Mouse (Mus musculus): ENCODE measurements at regions not wholly inside any gene's neighbourhood (a gene's known extent, or its start where the extent isn't known, plus 50 kb on each side); places are given as distances from the start of the nearest gene placed in this dataset.

DNA sequence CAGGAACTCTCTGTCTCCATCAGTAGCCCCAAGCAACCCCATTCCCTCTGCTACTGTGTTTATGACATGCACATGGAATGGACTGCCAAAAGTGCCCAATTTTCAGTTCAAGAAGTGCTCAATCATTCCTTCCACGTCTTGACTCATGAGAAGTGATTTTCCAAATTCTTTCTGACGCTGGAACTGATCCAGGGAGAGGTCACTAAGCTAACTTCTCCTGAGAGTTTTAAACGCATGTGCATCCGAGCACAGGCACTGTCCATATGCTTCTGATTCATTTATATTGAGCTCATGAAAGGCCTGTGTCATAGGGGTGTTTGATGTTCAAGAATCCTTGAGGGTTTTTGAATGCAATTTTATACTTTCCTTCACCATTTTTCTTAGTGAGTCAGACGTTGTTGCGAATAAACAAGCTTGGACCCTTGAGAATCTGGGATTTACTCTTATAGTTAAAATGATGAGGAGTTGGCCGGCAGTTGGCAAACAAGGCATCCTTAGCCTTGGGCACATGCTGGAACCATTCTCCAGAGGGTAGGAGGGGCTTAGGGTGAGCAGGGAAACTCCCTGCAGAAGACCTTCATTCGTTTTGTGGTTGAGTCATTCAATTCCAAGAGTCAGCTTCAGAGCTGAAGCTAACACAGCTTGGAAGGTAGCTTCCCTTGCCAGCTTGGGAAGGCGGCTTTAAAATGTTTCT is 206.9 kb upstream of the Gm15217 start:
- no peak overlapping the region for H3K9ac ChIP-seq
- no peaks in the 10 kb centered on the region for H3K36me3 ChIP-seq (replicated peaks)
- H3K9me3 ChIP-seq, result no peaks in the 10 kb centered on the region
- no peak overlapping the region for H3K4me2 ChIP-seq
- no peak for ATAC-seq (ENCODE audit: low FRiP score)
- H3K27me3 ChIP-seq, result no peaks in the 10 kb centered on the region
- no peak overlapping the region for H3K27ac ChIP-seq
- no peaks in the 10 kb centered on the region for H3K4me1 ChIP-seq
- WGBS, result 71% methylated on average over 9 of the region's 9 CpGs
- H3K4me3 ChIP-seq (replicated peaks), result no peak overlapping the region

DNA sequence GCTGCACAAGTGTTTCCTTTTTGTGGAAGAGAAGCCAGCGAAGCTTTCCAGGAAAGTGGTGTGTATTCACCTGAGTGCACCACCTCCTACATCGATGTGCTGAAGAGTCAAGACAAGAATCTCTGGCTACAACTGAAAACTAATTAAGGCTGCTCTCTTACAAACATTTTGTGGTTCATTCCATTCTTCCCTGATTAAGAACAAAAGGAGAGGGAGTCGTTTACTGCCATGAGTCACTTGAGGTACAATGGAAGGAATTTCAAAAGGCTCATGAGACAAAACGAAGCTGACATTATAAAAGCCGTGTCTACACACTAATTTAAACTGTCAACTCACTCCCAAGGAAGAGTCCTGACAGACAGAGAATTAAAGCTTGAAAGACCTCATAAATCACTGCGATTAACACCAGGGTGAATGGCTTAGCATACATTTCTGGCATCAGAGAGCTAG is 206.3 kb upstream of the Gm15217 start:
- H3K9ac ChIP-seq, result no peak overlapping the region
- H3K4me2 ChIP-seq, result no peak overlapping the region
- no peaks in the 10 kb centered on the region for H3K36me3 ChIP-seq (replicated peaks)
- no peaks in the 10 kb centered on the region for H3K27me3 ChIP-seq
- H3K4me3 ChIP-seq (replicated peaks), result no peak overlapping the region
- H3K9me3 ChIP-seq, result no peaks in the 10 kb centered on the region
- ATAC-seq (ENCODE audit: low FRiP score), result no peak
- 26% methylated on average over 6 of the region's 6 CpGs for WGBS
- no peak overlapping the region for H3K27ac ChIP-seq
- H3K4me1 ChIP-seq, result no peaks in the 10 kb centered on the region

DNA sequence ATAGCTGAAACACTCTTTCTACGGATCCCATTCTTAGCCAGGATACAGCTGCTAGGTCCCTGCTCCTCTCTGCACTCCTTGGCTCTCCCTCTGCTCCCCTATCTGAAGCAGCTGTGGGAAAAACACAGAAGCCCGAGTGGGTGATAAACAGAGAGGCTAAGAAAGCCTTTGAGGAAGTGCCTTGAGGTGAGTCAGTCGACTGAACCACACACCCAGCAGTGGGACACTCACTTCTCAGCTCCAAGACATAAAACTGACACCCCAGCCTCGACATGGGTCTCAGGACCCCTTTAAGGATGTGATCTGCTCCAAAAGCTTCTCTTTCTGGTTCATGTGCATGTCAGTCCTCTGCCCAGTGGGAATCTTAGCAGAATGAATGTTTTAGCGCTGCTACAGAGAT is 204.8 kb upstream of the Gm15217 start:
- Histone ChIP-seq H3K27ac (no peak overlapping the region), H3K4me3 (replicated peaks) (no peak overlapping the region), H3K36me3 (replicated peaks) (no peaks in the 10 kb centered on the region), H3K27me3 (no peaks in the 10 kb centered on the region), H3K9me3 (no peaks in the 10 kb centered on the region), H3K4me1 (no peaks in the 10 kb centered on the region), H3K9ac (no peak overlapping the region), H3K4me2 (no peak overlapping the region)
- ATAC-seq (ENCODE audit: low FRiP score), result no peak
- 77% methylated on average over 5 of the region's 5 CpGs for WGBS

DNA sequence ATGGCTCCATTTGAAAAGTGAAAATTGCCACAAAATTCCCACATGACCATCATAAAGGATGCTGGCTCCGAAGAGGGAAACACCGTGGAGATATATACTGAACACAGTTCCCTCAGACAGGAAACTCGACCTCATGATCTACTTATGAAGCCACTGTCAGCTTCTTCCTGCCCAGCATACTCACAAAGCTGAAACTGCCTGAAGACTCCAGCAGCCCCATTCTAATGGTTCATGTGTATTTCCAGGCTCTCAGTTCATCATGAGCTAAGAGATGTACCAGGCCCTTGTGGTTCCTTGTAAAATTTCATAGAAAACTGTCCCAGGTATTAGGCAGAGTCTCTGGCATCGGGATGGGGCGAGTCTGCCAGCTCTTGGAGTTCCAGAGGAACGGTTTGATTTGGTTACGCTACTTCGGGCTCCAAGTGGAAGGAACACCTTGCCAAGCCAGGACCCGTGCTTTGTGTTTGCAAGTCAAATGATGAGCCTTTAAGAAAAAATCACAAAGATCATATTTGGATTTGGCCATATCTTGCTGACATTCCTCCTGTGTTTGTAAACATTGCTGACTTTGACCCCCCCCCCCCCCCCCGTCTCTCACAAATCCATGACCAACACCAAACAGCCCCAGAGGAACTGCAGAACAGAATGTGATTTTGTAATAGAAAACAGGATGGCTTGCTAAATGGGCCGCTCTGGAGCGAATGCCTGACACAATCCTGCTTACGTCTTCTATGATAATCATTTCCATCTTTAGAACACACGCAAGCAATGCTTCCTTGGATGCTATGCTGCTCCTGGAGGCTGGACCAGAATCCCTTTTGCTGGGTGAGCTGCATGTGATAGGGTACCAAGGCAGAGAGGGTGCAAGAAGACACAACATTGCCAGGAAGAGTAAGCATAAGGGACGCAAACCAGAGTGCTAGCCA is 203.7 kb upstream of the Gm15217 start:
- Histone ChIP-seq H3K4me2 (no peak overlapping the region), H3K9ac (no peak overlapping the region), H3K36me3 (replicated peaks) (no peaks in the 10 kb centered on the region), H3K27me3 (no peaks in the 10 kb centered on the region), H3K27ac (no peak overlapping the region), H3K4me1 (no peaks in the 10 kb centered on the region), H3K9me3 (no peaks in the 10 kb centered on the region), H3K4me3 (replicated peaks) (no peak overlapping the region)
- WGBS, result 86% methylated on average over 15 of the region's 15 CpGs
- ATAC-seq (ENCODE audit: low FRiP score), result no peak

DNA sequence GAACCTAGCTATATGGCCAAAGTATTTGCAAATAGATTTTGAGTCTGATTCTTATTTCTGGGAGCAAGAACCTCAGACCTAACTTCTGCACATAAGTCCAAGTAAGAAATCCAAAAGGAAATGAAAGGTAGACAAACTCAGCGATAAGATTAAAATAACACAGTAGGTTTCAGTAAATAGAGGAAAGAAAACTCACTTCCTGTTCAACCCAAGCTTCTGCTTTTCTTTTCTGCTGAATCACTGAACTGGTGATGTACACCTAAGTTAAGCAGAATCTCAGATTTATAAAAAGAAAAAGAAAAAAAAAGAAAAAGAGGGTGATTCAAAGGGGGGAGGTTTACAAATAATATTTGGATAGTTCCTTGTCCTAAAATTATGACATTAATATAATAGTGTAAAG is 200.2 kb upstream of the Gm15217 start:
- Histone ChIP-seq H3K9ac (no peak overlapping the region), H3K27ac (no peak overlapping the region), H3K36me3 (replicated peaks) (no peaks in the 10 kb centered on the region), H3K4me2 (no peak overlapping the region), H3K27me3 (no peaks in the 10 kb centered on the region), H3K4me1 (no peaks in the 10 kb centered on the region), H3K9me3 (no peaks in the 10 kb centered on the region), H3K4me3 (replicated peaks) (no peak overlapping the region)
- ATAC-seq (ENCODE audit: low FRiP score), result no peak
- 87% methylated on average over 1 of the region's 1 CpGs for WGBS

DNA sequence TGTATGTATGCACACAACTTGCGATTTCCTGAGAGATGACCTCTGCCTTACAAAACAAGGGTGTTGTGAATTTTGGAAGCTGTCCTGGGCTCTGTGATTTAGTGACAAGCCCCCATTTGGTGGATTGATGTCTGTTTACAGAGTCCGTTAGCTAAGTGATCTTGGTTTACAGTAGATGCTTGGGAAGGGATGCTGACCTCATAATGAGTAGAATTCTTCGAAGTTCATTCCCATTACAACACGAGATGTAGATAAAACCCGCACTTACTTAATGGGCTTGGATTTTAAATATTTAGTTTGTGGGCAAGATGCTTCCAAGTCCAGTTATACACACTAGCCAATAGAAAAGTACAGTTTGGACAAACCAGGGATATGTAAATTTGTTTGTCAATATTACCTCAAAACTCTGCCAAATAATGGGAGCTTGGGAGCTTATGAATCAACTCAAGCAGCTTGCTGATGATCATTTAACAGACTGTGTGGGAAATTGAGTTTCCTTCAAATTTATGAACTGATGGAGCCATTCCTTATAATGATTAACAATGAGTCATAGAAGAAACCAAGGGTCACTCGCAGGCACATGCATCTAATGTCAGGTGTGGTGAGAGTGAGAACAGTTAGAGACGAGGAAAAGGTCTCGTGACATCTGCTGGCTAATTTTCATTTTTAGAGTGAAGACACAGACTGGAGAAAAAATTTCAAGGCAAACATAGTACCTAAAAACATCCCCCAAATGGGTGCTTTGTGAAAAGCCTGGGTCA is 187.4 kb upstream of the Gm15217 start:
- no peak overlapping the region for H3K27ac ChIP-seq
- H3K27me3 ChIP-seq, result no peaks in the 10 kb centered on the region
- no peaks in the 10 kb centered on the region for H3K36me3 ChIP-seq (replicated peaks)
- H3K9ac ChIP-seq, result no peak overlapping the region
- 92% methylated on average over 8 of the region's 8 CpGs for WGBS
- H3K4me2 ChIP-seq, result no peak overlapping the region
- H3K9me3 ChIP-seq, result no peaks in the 10 kb centered on the region
- no peak for ATAC-seq (ENCODE audit: low FRiP score)
- H3K4me3 ChIP-seq (replicated peaks), result no peak overlapping the region
- H3K4me1 ChIP-seq, result no peaks in the 10 kb centered on the region

DNA sequence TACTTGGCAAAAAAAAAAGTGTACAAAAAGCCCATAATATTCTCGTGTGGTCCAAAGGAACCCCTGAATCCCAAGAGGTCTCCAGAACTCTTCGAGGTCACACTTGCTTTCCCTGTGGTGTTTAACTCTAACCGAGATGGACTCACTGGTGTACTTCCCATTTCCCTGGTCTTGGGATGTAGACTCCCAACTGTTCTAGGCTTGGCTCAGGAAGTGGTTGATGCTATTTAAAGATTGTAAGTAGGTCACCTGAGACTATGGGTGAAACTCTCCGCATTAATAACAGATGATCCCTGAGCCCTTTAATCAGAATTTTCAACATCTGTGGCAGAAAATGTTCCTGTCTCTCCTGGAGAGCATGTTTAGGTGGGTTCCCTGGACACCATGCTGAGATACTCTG is 185.6 kb upstream of the Gm15217 start:
- WGBS, result 90% methylated on average over 4 of the region's 4 CpGs
- Histone ChIP-seq H3K4me1 (no peaks in the 10 kb centered on the region), H3K4me3 (replicated peaks) (no peak overlapping the region), H3K4me2 (no peak overlapping the region), H3K27ac (no peak overlapping the region), H3K36me3 (replicated peaks) (no peaks in the 10 kb centered on the region), H3K27me3 (no peaks in the 10 kb centered on the region), H3K9ac (no peak overlapping the region), H3K9me3 (no peaks in the 10 kb centered on the region)
- no peak for ATAC-seq (ENCODE audit: low FRiP score)

DNA sequence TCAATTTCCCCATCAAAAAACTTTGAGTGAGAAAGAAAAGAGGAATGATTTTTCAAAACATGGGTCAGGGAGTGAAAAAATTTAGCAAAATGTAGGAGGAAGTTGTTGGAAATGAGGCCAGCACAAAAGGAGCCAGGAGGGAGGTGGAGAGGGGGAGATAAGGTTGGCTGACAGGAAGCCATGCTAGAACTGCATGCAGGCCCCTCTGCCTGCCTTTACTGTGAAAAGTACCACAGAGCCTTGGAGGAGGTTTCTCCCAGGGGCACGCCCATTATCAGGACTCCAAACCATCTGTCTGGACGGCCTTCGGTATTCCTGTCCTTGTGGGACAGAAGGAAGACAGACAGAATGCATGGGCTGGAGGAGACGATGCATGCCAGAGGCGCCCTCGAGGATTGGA is 183.3 kb upstream of the Gm15217 start:
- Histone ChIP-seq H3K9me3 (no peaks in the 10 kb centered on the region), H3K4me2 (no peak overlapping the region), H3K4me3 (replicated peaks) (no peak overlapping the region), H3K4me1 (no peaks in the 10 kb centered on the region), H3K9ac (no peak overlapping the region), H3K27ac (no peak overlapping the region), H3K36me3 (replicated peaks) (no peaks in the 10 kb centered on the region), H3K27me3 (no peaks in the 10 kb centered on the region)
- no peak for ATAC-seq (ENCODE audit: low FRiP score)
- WGBS, result 86% methylated on average over 6 of the region's 6 CpGs

DNA sequence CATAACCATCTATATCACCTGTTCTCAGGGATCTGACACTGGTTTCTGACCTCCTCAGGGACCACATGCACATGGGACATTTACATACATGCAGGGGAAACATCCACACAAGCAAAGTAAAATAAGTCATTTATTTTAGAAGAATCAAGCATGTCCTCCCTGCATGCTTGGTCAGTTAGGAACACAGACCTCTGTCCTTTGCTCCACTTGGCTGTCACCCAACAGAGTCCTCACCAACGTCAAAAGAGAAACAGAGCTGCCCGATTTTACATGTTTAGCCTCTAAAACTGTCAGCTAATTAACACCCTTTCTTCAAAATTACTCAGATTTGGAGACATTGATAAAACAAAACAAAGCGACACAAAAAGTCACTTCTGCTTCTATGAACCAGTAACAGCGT is 176.4 kb upstream of the Gm15217 start:
- Histone ChIP-seq H3K27ac (no peak overlapping the region), H3K27me3 (no peaks in the 10 kb centered on the region), H3K4me3 (replicated peaks) (no peak overlapping the region), H3K36me3 (replicated peaks) (no peaks in the 10 kb centered on the region), H3K9ac (no peak overlapping the region), H3K9me3 (no peaks in the 10 kb centered on the region), H3K4me2 (no peak overlapping the region), H3K4me1 (no peaks in the 10 kb centered on the region)
- no peak for ATAC-seq (ENCODE audit: low FRiP score)
- 76% methylated on average over 4 of the region's 4 CpGs for WGBS

DNA sequence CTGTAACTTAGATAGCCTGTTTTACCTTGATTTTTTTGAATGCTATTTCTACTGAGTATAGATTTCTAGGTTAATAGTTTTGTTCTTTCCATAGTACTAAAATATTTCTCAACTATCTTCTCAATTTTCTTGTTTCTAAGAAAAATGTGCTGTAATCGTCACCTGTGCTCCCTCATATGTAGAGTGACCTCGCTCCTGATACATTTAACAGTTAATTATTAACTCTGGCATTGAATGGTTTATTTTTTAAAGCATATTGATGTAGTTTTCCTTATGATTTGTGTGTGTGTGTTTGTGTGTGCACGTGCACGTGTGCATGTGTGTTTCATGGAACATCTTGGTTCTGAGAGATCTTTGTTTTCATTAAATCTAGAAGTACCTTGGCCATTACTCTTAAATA is 158.7 kb upstream of the Gm15217 start:
- Histone ChIP-seq H3K4me2 (no peak overlapping the region), H3K4me1 (no peaks in the 10 kb centered on the region), H3K36me3 (replicated peaks) (no peaks in the 10 kb centered on the region), H3K27ac (no peak overlapping the region), H3K27me3 (no peaks in the 10 kb centered on the region), H3K9me3 (no peaks in the 10 kb centered on the region), H3K4me3 (replicated peaks) (no peak overlapping the region), H3K9ac (no peak overlapping the region)
- ATAC-seq (ENCODE audit: low FRiP score), result no peak
- WGBS, result 91% methylated on average over 4 of the region's 4 CpGs

DNA sequence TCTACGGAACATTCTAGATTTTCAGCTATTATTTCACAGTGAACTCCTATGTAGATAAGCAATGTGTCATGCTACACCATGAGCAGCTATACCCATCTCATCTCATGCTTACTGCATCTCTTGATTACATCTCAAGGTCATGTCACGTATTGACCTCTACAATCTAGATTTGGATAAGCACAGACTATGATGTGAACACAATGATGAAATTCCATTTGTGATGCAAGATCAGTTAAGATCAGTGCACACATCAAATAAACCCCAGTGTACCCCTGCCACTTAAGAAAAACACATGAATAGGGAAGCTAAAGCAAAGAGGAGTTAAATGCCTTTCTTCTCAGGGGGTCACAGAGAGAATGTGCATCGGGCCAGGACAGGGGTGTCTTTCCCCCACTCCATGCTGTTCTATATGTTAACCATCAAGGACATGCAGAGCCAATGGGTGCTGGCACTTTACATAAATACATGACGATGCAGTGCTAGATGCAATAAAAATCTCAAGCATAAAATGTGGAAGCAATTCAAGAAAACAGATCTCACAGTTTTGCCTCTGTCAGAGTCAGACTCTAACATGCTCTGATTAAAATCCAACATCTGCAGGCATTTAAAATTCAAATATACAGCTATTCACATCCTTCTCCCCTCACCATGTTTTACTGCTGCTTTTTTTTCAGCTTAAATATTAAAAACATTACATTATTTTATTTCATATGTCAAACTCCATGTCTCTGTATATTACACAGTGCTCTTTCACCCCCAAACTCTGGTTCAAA is 157.1 kb upstream of the Gm15217 start:
- H3K27ac ChIP-seq, result no peak overlapping the region
- H3K4me2 ChIP-seq, result no peak overlapping the region
- H3K4me3 ChIP-seq (replicated peaks), result no peak overlapping the region
- 86% methylated on average over 4 of the region's 4 CpGs for WGBS
- H3K9ac ChIP-seq, result no peak overlapping the region
- ATAC-seq (ENCODE audit: low FRiP score), result no peak
- no peaks in the 10 kb centered on the region for H3K27me3 ChIP-seq
- H3K4me1 ChIP-seq, result peaks cover 5% of the 10 kb centered on the region; the same call in 1 of the 2 replicates
- H3K36me3 ChIP-seq (replicated peaks), result no peaks in the 10 kb centered on the region
- no peaks in the 10 kb centered on the region for H3K9me3 ChIP-seq

DNA sequence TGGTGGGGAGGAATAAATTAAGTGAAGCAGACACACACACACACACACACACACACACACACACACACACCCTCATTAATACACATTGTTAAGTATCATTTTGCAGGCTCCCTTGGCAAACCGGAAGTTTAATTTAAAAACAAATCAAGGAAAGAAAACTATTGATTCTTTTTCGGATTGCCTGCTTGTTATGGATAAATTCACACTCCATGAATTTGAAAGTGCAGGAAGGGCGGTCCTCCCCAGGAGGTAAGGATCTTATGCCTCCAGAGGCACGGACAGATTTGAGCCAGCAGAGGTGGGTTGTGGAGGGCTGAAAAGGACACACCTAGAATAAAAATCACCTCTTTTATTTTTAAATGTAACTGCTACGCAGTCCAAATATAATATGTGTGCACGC is 156.2 kb upstream of the Gm15217 start:
- H3K9ac ChIP-seq, result no peak overlapping the region

More for the DNA sequence above, 156.2 kb upstream of the Gm15217 start:
- Histone ChIP-seq H3K4me2 (no peak overlapping the region), H3K27me3 (no peaks in the 10 kb centered on the region), H3K27ac (no peak overlapping the region), H3K36me3 (replicated peaks) (no peaks in the 10 kb centered on the region), H3K4me1 (peaks cover 5% of the 10 kb centered on the region; the same call in 1 of the 2 replicates), H3K4me3 (replicated peaks) (no peak overlapping the region), H3K9me3 (no peaks in the 10 kb centered on the region)
- no peak for ATAC-seq (ENCODE audit: low FRiP score)
- WGBS, result 63% methylated on average over 6 of the region's 6 CpGs

Measured in forebrain, embryonic 12.5 days (tissue).